8 mouse cellular contexts compared by ENCODE assay signal in genomic region chr2:125263056-125263455, GRCm38 (mm10). TPM values are rescaled to one million over a fixed set of nuclear protein-coding genes. Genes with fewer than 3 reads are reported as not detected.
DNase-seq lines count a peak whose midpoint lies in the region; ATAC-seq and TF ChIP-seq lines count a peak whose summit lies in the region.

No protein-coding gene starts in this region.

- WGBS in liver, postnatal 0 days (ENCODE audit: insufficient replicate concordance) = 33% methylated on average over 5 of the region's 5 CpGs
- WGBS in liver, embryonic 12.5 days (ENCODE audit: insufficient replicate concordance) = 25% methylated on average over 5 of the region's 5 CpGs
- WGBS in liver, embryonic 11.5 days = 25% methylated on average over 5 of the region's 5 CpGs

- no peaks in the 10 kb centered on the region for H3K4me1 ChIP-seq in liver, postnatal 0 days (ENCODE audit: insufficient read depth)
- H3K4me1 ChIP-seq in liver, embryonic 12.5 days = no peaks in the 10 kb centered on the region
- no peaks in the 10 kb centered on the region for H3K4me1 ChIP-seq in liver, embryonic 11.5 days (replicated peaks; ENCODE audit: control insufficient read depth, insufficient read depth, low read length)

- H3K9ac ChIP-seq in liver, postnatal 0 days (replicated peaks) = no peak overlapping the region
- no peak overlapping the region for H3K9ac ChIP-seq in liver, embryonic 12.5 days
- no peak overlapping the region for H3K9ac ChIP-seq in liver, embryonic 11.5 days (ENCODE audit: low read depth, low read length)

- no peak for ATAC-seq in liver, postnatal 0 days
- no peak for ATAC-seq in liver, embryonic 12.5 days
- peak; percentile 35; the same call in 1 of the 2 replicates for ATAC-seq in granulocyte monocyte progenitor cell, adult 5-6 weeks (replicated peaks; ENCODE audit: poor library complexity, severe bottlenecking)
- no peak for ATAC-seq in liver, embryonic 11.5 days (replicated peaks; ENCODE audit: low FRiP score)

- peak; percentile 43 for DNase-seq in adrenal gland, postnatal 14 days
- no peak for DNase-seq in adrenal gland, postnatal 4 days (ENCODE audit: low spot score in 2 of 2)
- DNase-seq in liver, postnatal 0 days = no peak
- peak; percentile 18 for DNase-seq in lung, postnatal 25 days (ENCODE audit: low spot score)
- no peak for DNase-seq in right cerebral cortex, postnatal 25 days
- no peak for DNase-seq in liver, embryonic 11.5 days (ENCODE audit: low spot score)

- TF ChIP-seq EP300 in liver, postnatal 0 days (IDR thresholded peaks at IDR 0.05; ENCODE audit: low read depth) = no peak

- H3K27me3 ChIP-seq in liver, postnatal 0 days (ENCODE audit: insufficient read depth, low read length) = no peaks in the 10 kb centered on the region
- no peaks in the 10 kb centered on the region for H3K27me3 ChIP-seq in liver, embryonic 12.5 days (replicated peaks)
- H3K27me3 ChIP-seq in liver, embryonic 11.5 days (replicated peaks; ENCODE audit: control insufficient read depth, insufficient read depth, low read length) = no peaks in the 10 kb centered on the region

- 0 out of 2 replicates have a peak, but pooled peaks cover 3% of the 10 kb centered on the region for H3K36me3 ChIP-seq in liver, postnatal 0 days (replicated peaks; ENCODE audit: insufficient read depth, low read length)
- peaks cover 28% of the 10 kb centered on the region for H3K36me3 ChIP-seq in liver, embryonic 12.5 days
- H3K36me3 ChIP-seq in liver, embryonic 11.5 days (ENCODE audit: control insufficient read depth, insufficient read depth, low read length) = peaks cover 6% of the 10 kb centered on the region; the same call in 1 of the 2 replicates

- no peak overlapping the region for H3K27ac ChIP-seq in liver, postnatal 0 days (ENCODE audit: low read depth)
- H3K27ac ChIP-seq in liver, embryonic 12.5 days = no peak overlapping the region
- no peak overlapping the region for H3K27ac ChIP-seq in liver, embryonic 11.5 days (ENCODE audit: low read depth, low read length)

- peak; percentile 39 for TF ChIP-seq CTCF in liver, postnatal 0 days (IDR thresholded peaks at IDR 0.05; ENCODE audit: low read depth)

- H3K9me3 ChIP-seq in liver, postnatal 0 days (ENCODE audit: low read length) = no peaks in the 10 kb centered on the region
- H3K9me3 ChIP-seq in liver, embryonic 12.5 days (replicated peaks) = no peaks in the 10 kb centered on the region
- no peaks in the 10 kb centered on the region for H3K9me3 ChIP-seq in liver, embryonic 11.5 days (ENCODE audit: control insufficient read depth, low read length)

- H3K4me3 ChIP-seq in liver, postnatal 0 days (ENCODE audit: low read depth, low read length) = no peak overlapping the region
- H3K4me3 ChIP-seq in liver, embryonic 12.5 days = no peak overlapping the region
- H3K4me3 ChIP-seq in liver, embryonic 11.5 days (ENCODE audit: low read depth, low read length) = no peak overlapping the region

- no peak overlapping the region for H3K4me2 ChIP-seq in liver, postnatal 0 days (ENCODE audit: low read depth, low read length)
- no peak overlapping the region for H3K4me2 ChIP-seq in liver, embryonic 12.5 days
- H3K4me2 ChIP-seq in liver, embryonic 11.5 days = no peak overlapping the region

RNA-seq across cellular contexts. Expression of gene Dut, which starts 16.1 kb away (rescaled TPM):
- 36.1 and 39.4 TPM in 2 replicates for total RNA-seq in adrenal gland, postnatal 14 days (2021)
- total RNA-seq in adrenal gland, postnatal 4 days (2021) = 10 to 100 TPM; 73.2 to 75.0 TPM
- polyA plus RNA-seq in liver, postnatal 0 days (2015; fragmentation: Nextera tagmentation; extraction: Ambion mirVana) = 60.2 and 66.0 TPM in 2 replicates
- 199 and 210 TPM in 2 replicates for polyA plus RNA-seq in liver, embryonic 12.5 days (2016; fragmentation: Nextera tagmentation; extraction: Ambion mirVana)
- 295 and 300 TPM in 2 replicates for total RNA-seq in granulocyte monocyte progenitor cell, adult 5-6 weeks (2014; fragmentation: Nextera tagmentation)
- 188 and 215 TPM in 2 replicates for total RNA-seq in granulocyte monocyte progenitor cell, adult 5-6 weeks (2017)
- polyA plus RNA-seq in liver, embryonic 11.5 days (2014; fragmentation: Nextera tagmentation; extraction: Ambion mirVana) = 334 and 345 TPM in 2 replicates

Comparison
In these comparisons a context has a peak if more than half of its experiments do, and no peak if none do; other contexts are left out.
1. DNase-seq: peak in adrenal gland, postnatal 14 days (single experiment) and lung, postnatal 25 days (single experiment); none in adrenal gland, postnatal 4 days (0 of 2), liver, postnatal 0 days (single experiment), right cerebral cortex, postnatal 25 days (single experiment) and liver, embryonic 11.5 days (single experiment).